Mouse (Mus musculus): ENCODE results near the gene Arhgef2. TPM values are rescaled to one million over a fixed set of nuclear protein-coding genes. Genes with fewer than 3 reads are reported as not detected.

The Arhgef2 gene
- polyA plus RNA-seq, 1 experiment from 2014 or later = 102 TPM

- peak overlapping the region; percentile 87 for H3K9ac ChIP-seq (ENCODE audit: low read depth, low read length)
- no peaks in the 10 kb centered on the region; the same call in 1 of the 2 replicates for H3K36me3 ChIP-seq (ENCODE audit: control insufficient read depth, insufficient read depth, low read length)
- H3K9me3 ChIP-seq (replicated peaks; ENCODE audit: control insufficient read depth, low read length) = no peaks in the 10 kb centered on the region
- WGBS (ENCODE audit: insufficient replicate concordance) = 37% methylated on average over 8 of the region's 8 CpGs
- H3K27ac ChIP-seq (ENCODE audit: low read depth, low read length) = 0 out of 2 replicates have a peak overlapping the region, but pooled peaks have one; percentile 35
- no peak for ATAC-seq (replicated peaks; ENCODE audit: insufficient number of reproducible peaks, low FRiP score, low TSS enrichment)
- peak overlapping the region; percentile 87 for H3K4me3 ChIP-seq (ENCODE audit: low read depth, low read length)
- H3K27me3 ChIP-seq (ENCODE audit: control insufficient read depth, insufficient read depth, low read length) = no peaks in the 10 kb centered on the region
- H3K4me1 ChIP-seq (ENCODE audit: control insufficient read depth, insufficient read depth, low read length) = peaks cover 4% of the 10 kb centered on the region
- H3K4me2 ChIP-seq = peak overlapping the region; percentile 91
Measured at GRCm38 (mm10) chr3:88578498-88579424, 27.0 kb upstream of the Arhgef2 start.

GRCm38 (mm10) chr3:88579454-88580117 lies 26.2 kb upstream of the Arhgef2 start:
- under 1% methylated on average over 34 of the region's 34 CpGs for WGBS (ENCODE audit: insufficient replicate concordance)
- Histone ChIP-seq H3K36me3 (ENCODE audit: control insufficient read depth, insufficient read depth, low read length) (no peaks in the 10 kb centered on the region; the same call in 1 of the 2 replicates), H3K27ac (ENCODE audit: low read depth, low read length) (0 out of 2 replicates have a peak overlapping the region, but pooled peaks have one; percentile 35), H3K4me3 (ENCODE audit: low read depth, low read length) (peak overlapping the region; percentile 87), H3K27me3 (ENCODE audit: control insufficient read depth, insufficient read depth, low read length) (no peaks in the 10 kb centered on the region), H3K4me2 (peak overlapping the region; percentile 91), H3K4me1 (ENCODE audit: control insufficient read depth, insufficient read depth, low read length) (peaks cover 4% of the 10 kb centered on the region), H3K9ac (ENCODE audit: low read depth, low read length) (peak overlapping the region; percentile 87), H3K9me3 (replicated peaks; ENCODE audit: control insufficient read depth, low read length) (no peaks in the 10 kb centered on the region)
- ATAC-seq (replicated peaks; ENCODE audit: insufficient number of reproducible peaks, low FRiP score, low TSS enrichment) = peak; percentile 70; the same call in 1 of the 2 replicates

GRCm38 (mm10) chr3:88585769-88586168 lies 20.0 kb upstream of the Arhgef2 start:
- no peak for ATAC-seq (replicated peaks; ENCODE audit: insufficient number of reproducible peaks, low FRiP score, low TSS enrichment)
- Histone ChIP-seq H3K27me3 (ENCODE audit: control insufficient read depth, insufficient read depth, low read length) (no peaks in the 10 kb centered on the region), H3K4me1 (ENCODE audit: control insufficient read depth, insufficient read depth, low read length) (peaks cover 7% of the 10 kb centered on the region), H3K27ac (ENCODE audit: low read depth, low read length) (no peak overlapping the region), H3K9ac (ENCODE audit: low read depth, low read length) (no peak overlapping the region), H3K4me2 (no peak overlapping the region), H3K9me3 (replicated peaks; ENCODE audit: control insufficient read depth, low read length) (no peaks in the 10 kb centered on the region), H3K36me3 (ENCODE audit: control insufficient read depth, insufficient read depth, low read length) (peaks cover 13% of the 10 kb centered on the region), H3K4me3 (ENCODE audit: low read depth, low read length) (no peak overlapping the region)
- 91% methylated on average over 6 of the region's 6 CpGs for WGBS (ENCODE audit: insufficient replicate concordance)

GRCm38 (mm10) chr3:88586640-88587039 lies 19.1 kb upstream of the Arhgef2 start:
- Histone ChIP-seq H3K4me2 (no peak overlapping the region), H3K4me1 (ENCODE audit: control insufficient read depth, insufficient read depth, low read length) (peaks cover 16% of the 10 kb centered on the region), H3K27ac (ENCODE audit: low read depth, low read length) (no peak overlapping the region), H3K9ac (ENCODE audit: low read depth, low read length) (no peak overlapping the region), H3K9me3 (replicated peaks; ENCODE audit: control insufficient read depth, low read length) (no peaks in the 10 kb centered on the region), H3K36me3 (ENCODE audit: control insufficient read depth, insufficient read depth, low read length) (peaks cover 13% of the 10 kb centered on the region), H3K4me3 (ENCODE audit: low read depth, low read length) (no peak overlapping the region), H3K27me3 (ENCODE audit: control insufficient read depth, insufficient read depth, low read length) (no peaks in the 10 kb centered on the region)
- ATAC-seq (replicated peaks; ENCODE audit: insufficient number of reproducible peaks, low FRiP score, low TSS enrichment) = no peak
- 87% methylated on average over 5 of the region's 5 CpGs for WGBS (ENCODE audit: insufficient replicate concordance)

GRCm38 (mm10) chr3:88590246-88590645 lies 15.5 kb upstream of the Arhgef2 start:
- Histone ChIP-seq H3K4me3 (ENCODE audit: low read depth, low read length) (no peak overlapping the region), H3K36me3 (ENCODE audit: control insufficient read depth, insufficient read depth, low read length) (peaks cover 13% of the 10 kb centered on the region), H3K9ac (ENCODE audit: low read depth, low read length) (no peak overlapping the region; the same call in 1 of the 2 replicates), H3K4me2 (no peak overlapping the region), H3K27ac (ENCODE audit: low read depth, low read length) (0 out of 2 replicates have a peak overlapping the region, but pooled peaks have one; percentile 19), H3K27me3 (ENCODE audit: control insufficient read depth, insufficient read depth, low read length) (no peaks in the 10 kb centered on the region), H3K4me1 (ENCODE audit: control insufficient read depth, insufficient read depth, low read length) (peaks cover 28% of the 10 kb centered on the region), H3K9me3 (replicated peaks; ENCODE audit: control insufficient read depth, low read length) (no peaks in the 10 kb centered on the region)
- no peak for ATAC-seq (replicated peaks; ENCODE audit: insufficient number of reproducible peaks, low FRiP score, low TSS enrichment)
- 36% methylated on average over 5 of the region's 5 CpGs for WGBS (ENCODE audit: insufficient replicate concordance)

GRCm38 (mm10) chr3:88591044-88591443 lies 14.7 kb upstream of the Arhgef2 start:
- H3K4me3 ChIP-seq (ENCODE audit: low read depth, low read length) = no peak overlapping the region
- no peaks in the 10 kb centered on the region for H3K9me3 ChIP-seq (replicated peaks; ENCODE audit: control insufficient read depth, low read length)
- 0 out of 2 replicates have a peak, but pooled peaks have one; percentile 23 for ATAC-seq (replicated peaks; ENCODE audit: insufficient number of reproducible peaks, low FRiP score, low TSS enrichment)
- peak overlapping the region; percentile 44 for H3K9ac ChIP-seq (ENCODE audit: low read depth, low read length)
- no peak overlapping the region for H3K27ac ChIP-seq (ENCODE audit: low read depth, low read length)
- H3K4me2 ChIP-seq = no peak overlapping the region
- H3K36me3 ChIP-seq (ENCODE audit: control insufficient read depth, insufficient read depth, low read length) = peaks cover 9% of the 10 kb centered on the region
- no peaks in the 10 kb centered on the region for H3K27me3 ChIP-seq (ENCODE audit: control insufficient read depth, insufficient read depth, low read length)
- peaks cover 28% of the 10 kb centered on the region for H3K4me1 ChIP-seq (ENCODE audit: control insufficient read depth, insufficient read depth, low read length)
- 35% methylated on average over 3 of the region's 3 CpGs for WGBS (ENCODE audit: insufficient replicate concordance)

GRCm38 (mm10) chr3:88591950-88592731 lies 13.6 kb upstream of the Arhgef2 start:
- no peaks in the 10 kb centered on the region for H3K27me3 ChIP-seq (ENCODE audit: control insufficient read depth, insufficient read depth, low read length)
- peaks cover 28% of the 10 kb centered on the region for H3K4me1 ChIP-seq (ENCODE audit: control insufficient read depth, insufficient read depth, low read length)
- no peak overlapping the region for H3K4me3 ChIP-seq (ENCODE audit: low read depth, low read length)
- H3K27ac ChIP-seq (ENCODE audit: low read depth, low read length) = no peak overlapping the region
- H3K4me2 ChIP-seq = no peak overlapping the region
- WGBS (ENCODE audit: insufficient replicate concordance) = 39% methylated on average over 9 of the region's 9 CpGs
- peaks cover 7% of the 10 kb centered on the region for H3K36me3 ChIP-seq (ENCODE audit: control insufficient read depth, insufficient read depth, low read length)
- no peaks in the 10 kb centered on the region for H3K9me3 ChIP-seq (replicated peaks; ENCODE audit: control insufficient read depth, low read length)
- no peak for ATAC-seq (replicated peaks; ENCODE audit: insufficient number of reproducible peaks, low FRiP score, low TSS enrichment)
- H3K9ac ChIP-seq (ENCODE audit: low read depth, low read length) = 0 out of 2 replicates have a peak overlapping the region, but pooled peaks have one; percentile 2
